Mouse (Mus musculus) spleen, adult 2 months (tissue): ENCODE results near the gene Klf2. TPM values are rescaled to one million over a fixed set of nuclear protein-coding genes. Genes with fewer than 3 reads are reported as not detected.

ENCODE experiments used
- DNase-seq, 2 experiments: peaks; one replicate each; pipeline versions ENCODE4 v3.0.0 to v3.0.0-alpha.2; 2012 to 2021; ENCODE audit warnings: low spot score in 2 of 2, low read depth in 1 of 2
- H3K27ac ChIP-seq: fragments of 200-500 bp; 2 replicates; pipeline ENCODE4 v1.5.1; 2012; ENCODE audit warnings: low read length, inconsistent platforms; ENCODE audit not compliant: insufficient read depth
- H3K27me3 ChIP-seq: fragments of 200-500 bp; 2 replicates; pipeline ENCODE4 v1.6.1; 2012; ENCODE audit warnings: mild to moderate bottlenecking, moderate library complexity, low read length, inconsistent platforms; ENCODE audit not compliant: control insufficient read depth, insufficient read depth
- H3K36me3 ChIP-seq: fragments of 200-500 bp; 2 replicates; pipeline ENCODE4 v1.6.1; 2012; ENCODE audit warnings: mild to moderate bottlenecking, low read length, inconsistent platforms; ENCODE audit not compliant: control insufficient read depth, insufficient read depth
- H3K4me1 ChIP-seq: fragments of 200-500 bp; 2 replicates; pipeline ENCODE4 v1.6.1; 2011; ENCODE audit warnings: inconsistent platforms; ENCODE audit not compliant: control insufficient read depth, insufficient read depth, insufficient read length
- H3K4me3 ChIP-seq: fragments of 200-500 bp; 2 replicates; pipeline ENCODE4 v1.5.1; 2011; ENCODE audit warnings: mild to moderate bottlenecking, inconsistent platforms; ENCODE audit not compliant: insufficient read depth, insufficient read length; ENCODE audit errors: extremely low read depth
- CTCF ChIP-seq: fragments of 200-500 bp; IDR thresholded peaks from 2 replicates; pipeline ENCODE4 v1.5.1; 2011; ENCODE audit warnings: mild to moderate bottlenecking, inconsistent platforms; ENCODE audit not compliant: insufficient read depth, insufficient read length, insufficient replicate concordance; ENCODE audit errors: extremely low read depth
- POLR2A ChIP-seq: fragments of 200-500 bp; IDR thresholded peaks from 2 replicates; pipeline ENCODE4 v1.6.1; 2011; ENCODE audit warnings: low read depth, low read length, inconsistent platforms
- WGBS: fragments of 180-500 bp; shearing (Covaris S2); methylation state at CpG from one replicate; pipeline ENCODE4 v1.1.7; 2018; 5-methylcytosine and 5-hydroxymethylcytosine counted together
- polyA plus RNA-seq: library from polyadenylated mRNA; depleted of rRNA; stranded (reverse); fragments of >200 nt; gene quantifications from 2 replicates; pipeline ENCODE4 v1.2.3, GENCODE M21; 2012

Gene Klf2
- polyA plus RNA-seq, 1 experiment = 219 TPM

DNA sequence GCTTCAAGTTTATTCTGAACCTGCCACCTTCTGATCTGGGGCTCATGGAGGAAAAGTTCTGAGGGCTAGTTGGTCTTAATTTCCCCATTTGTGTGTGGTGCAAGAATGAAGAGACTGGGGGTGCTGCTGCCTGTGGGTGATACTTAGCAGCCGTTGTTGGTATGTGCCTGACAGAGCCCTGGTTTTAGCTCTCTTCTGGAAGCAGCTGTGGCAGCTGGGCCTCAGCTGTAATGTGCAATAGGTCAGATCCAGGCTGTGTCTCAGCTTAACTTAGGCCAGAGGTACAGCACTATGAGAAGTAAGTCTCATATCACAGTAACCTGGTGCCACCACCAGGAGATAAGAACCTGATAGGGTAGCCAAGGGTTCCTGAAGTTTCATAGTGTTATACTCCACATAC, 28.7 kb downstream of the Klf2 start:
- H3K4me3 ChIP-seq = no peak overlapping the region
- WGBS = 26% methylated on average over 1 of the region's 1 CpGs
- H3K27ac ChIP-seq = peak overlapping the region; percentile 95
- no peaks in the 10 kb centered on the region for H3K36me3 ChIP-seq
- DNase-seq = no peak
- peaks cover 53% of the 10 kb centered on the region for H3K4me1 ChIP-seq
- TF ChIP-seq POLR2A (no peak), CTCF (no peak)
- no peaks in the 10 kb centered on the region for H3K27me3 ChIP-seq

DNA sequence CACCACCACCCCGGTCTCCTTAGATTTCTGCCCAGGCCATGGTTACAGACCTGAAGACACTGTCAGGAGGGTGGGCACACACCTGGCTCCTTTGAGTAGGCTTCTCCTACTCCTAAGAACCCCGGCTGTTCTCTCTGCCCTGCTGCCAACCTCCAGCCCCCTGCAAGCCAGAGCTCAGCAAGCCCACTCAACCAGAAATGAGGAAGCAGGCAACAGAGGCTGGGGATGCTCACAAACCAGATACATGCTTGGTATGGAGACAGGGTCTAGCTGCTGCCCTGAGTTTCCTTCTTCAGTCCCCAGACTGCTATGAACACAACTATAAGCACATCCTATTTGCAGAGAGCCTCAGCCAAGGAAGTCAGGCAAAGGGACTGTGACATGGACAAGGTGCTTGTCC, 29.3 kb downstream of the Klf2 start:
- Histone ChIP-seq H3K4me3 (no peak overlapping the region), H3K27me3 (no peaks in the 10 kb centered on the region), H3K27ac (peak overlapping the region; percentile 95), H3K36me3 (no peaks in the 10 kb centered on the region), H3K4me1 (peaks cover 56% of the 10 kb centered on the region)
- no peak for DNase-seq
- no peak for TF ChIP-seq POLR2A
- TF ChIP-seq CTCF = no peak
- 57% methylated on average over 2 of the region's 2 CpGs for WGBS

DNA sequence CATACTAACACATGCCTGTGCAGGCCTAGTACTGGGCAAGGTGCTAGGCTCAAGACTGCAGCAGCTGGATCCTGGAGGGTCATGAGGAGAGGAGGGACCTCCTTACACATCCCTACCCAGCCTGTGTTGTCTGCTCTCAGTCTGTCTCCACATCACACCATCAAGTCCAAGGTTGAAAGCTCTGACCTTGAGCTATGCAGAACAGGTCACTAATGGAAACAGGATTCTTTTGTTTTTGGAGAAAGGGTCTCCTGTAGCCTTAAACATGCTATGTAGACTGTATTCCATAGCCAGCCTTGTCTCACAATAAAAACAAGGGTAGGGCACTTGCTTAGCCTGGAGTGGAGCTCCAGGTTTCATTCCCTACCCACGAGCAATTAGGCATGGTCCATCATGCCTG, 30.1 kb downstream of the Klf2 start:
- 91% methylated on average over 1 of the region's 1 CpGs for WGBS
- Histone ChIP-seq H3K36me3 (no peaks in the 10 kb centered on the region), H3K27me3 (no peaks in the 10 kb centered on the region), H3K27ac (peak overlapping the region; percentile 95), H3K4me1 (peaks cover 60% of the 10 kb centered on the region), H3K4me3 (no peak overlapping the region)
- no peak for DNase-seq
- TF ChIP-seq POLR2A (no peak), CTCF (no peak)

DNA sequence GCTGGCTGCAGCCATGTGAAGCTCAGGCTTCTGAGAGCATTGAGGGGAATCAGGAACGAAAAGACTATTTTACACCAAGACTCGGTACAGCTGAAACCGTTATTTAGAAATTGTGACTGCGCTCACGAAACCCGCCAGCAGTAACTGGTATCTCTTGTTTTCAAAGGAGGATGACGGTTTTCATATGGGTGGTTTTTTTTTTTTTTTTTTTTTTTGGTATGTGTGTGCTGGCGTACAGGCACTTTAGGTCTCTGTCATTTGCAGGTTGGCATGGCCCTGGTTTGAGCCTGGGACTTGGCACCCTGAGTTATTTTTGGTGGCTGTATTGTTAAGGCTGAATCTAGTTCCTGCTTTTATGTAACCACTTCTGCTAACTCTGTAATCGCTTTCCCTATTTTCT, 31.0 kb downstream of the Klf2 start:
- DNase-seq = peak in 1 of 2 experiments; percentile 49
- TF ChIP-seq CTCF = no peak
- no peak for TF ChIP-seq POLR2A
- H3K4me1 ChIP-seq = peaks cover 60% of the 10 kb centered on the region
- H3K4me3 ChIP-seq = no peak overlapping the region
- no peaks in the 10 kb centered on the region for H3K27me3 ChIP-seq
- H3K27ac ChIP-seq = peak overlapping the region; percentile 95
- 13% methylated on average over 9 of the region's 9 CpGs for WGBS
- H3K36me3 ChIP-seq = no peaks in the 10 kb centered on the region

DNA sequence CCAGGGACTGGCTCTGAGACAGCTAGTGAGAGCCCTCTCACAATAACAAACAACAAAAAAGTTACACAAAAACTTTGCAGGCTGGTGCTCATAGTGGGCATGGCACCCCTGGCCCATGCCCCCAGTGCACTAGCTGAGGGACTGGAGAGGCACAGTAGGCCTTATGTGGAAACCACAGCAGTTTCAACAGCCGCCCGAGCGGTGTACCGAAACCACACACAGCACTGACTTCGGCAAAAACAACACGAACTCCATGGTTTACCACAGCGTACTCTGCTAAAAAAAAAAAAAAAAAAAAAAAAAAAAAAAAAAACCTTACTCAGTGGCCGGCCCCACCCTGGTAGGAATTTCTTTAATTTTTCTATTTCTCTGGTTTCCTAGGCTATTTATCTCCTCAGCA, 31.9 kb downstream of the Klf2 start:
- peak; percentile 79 to 84 for DNase-seq
- no peaks in the 10 kb centered on the region for H3K27me3 ChIP-seq
- peak overlapping the region; percentile 96 for H3K27ac ChIP-seq
- TF ChIP-seq CTCF (no peak), POLR2A (peak; percentile 56)
- H3K4me3 ChIP-seq = peak overlapping the region; percentile 16; the same call in 1 of the 2 replicates
- 2% methylated on average over 8 of the region's 8 CpGs for WGBS
- peaks cover 63% of the 10 kb centered on the region for H3K4me1 ChIP-seq
- H3K36me3 ChIP-seq = no peaks in the 10 kb centered on the region

DNA sequence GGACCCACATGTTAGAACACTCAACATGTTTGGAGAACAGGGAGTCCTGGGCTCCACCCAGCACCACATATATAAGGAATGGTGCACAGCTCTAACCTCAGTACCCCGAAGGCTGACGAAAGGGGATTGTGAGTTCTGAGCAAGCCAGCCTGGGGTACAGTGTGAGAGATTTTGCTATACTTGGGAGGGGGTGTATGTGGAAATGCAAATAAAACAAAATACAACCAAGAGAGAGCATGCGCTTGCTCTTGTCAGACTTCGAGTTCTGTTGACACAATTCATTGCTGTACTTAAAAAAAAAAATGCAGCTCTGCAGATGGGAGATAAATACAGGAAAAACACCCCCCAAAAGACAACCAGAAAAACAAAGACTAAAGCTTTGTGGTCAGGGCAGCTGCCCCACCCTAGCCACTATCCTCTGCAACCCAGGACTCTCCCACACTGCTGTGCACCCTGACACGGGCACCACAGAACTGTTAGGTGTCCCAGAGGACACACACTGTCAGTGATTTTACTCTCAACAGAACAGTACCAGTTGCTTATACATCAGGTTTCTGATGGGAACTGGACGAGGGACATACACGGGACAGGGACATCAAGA, 32.7 kb downstream of the Klf2 start:
- WGBS = 30% methylated on average over 7 of the region's 7 CpGs
- DNase-seq = peak in 1 of 2 experiments; percentile 55
- Histone ChIP-seq H3K27me3 (no peaks in the 10 kb centered on the region), H3K4me1 (peaks cover 70% of the 10 kb centered on the region), H3K4me3 (no peak overlapping the region), H3K27ac (peak overlapping the region; percentile 96), H3K36me3 (no peaks in the 10 kb centered on the region)
- no peak for TF ChIP-seq CTCF
- peak; percentile 32; the same call in 1 of the 2 replicates for TF ChIP-seq POLR2A

DNA sequence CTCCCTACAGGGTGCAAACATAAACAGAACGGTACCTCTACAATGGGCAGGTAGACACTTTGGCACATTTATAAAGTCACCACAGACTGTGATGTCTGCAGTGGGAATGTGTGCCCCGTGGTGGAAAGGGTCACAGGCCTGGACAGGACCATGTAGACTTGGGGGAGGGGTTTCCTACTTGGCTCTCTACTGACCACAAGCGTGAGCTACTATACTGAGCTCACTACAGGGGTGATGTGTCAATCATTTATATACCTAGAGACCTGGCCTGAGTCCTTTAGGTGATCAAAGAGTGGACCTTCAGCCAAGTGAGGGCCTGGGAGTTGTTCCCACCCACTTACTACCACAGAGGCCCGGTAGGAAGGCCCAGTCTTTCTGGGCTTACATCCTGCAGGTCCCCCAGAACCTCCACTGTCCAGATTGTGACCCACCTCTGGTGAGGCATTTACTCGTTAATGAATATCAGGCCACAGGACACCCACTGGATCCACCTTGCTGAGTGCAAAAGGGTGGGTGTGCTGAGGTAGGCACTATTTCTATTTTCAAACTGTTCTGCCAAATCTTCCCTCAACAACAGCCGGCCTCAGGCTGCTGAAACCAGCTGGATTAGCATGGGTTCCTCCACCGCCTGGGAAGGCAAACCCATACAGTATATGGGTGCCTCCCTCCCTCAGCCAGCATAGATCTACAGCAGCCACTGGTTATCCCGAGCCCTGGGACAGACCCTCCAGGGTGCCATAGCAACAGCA, 34.3 kb downstream of the Klf2 start:
- H3K4me1 ChIP-seq = peaks cover 74% of the 10 kb centered on the region
- no peak for DNase-seq
- no peak overlapping the region for H3K4me3 ChIP-seq
- H3K36me3 ChIP-seq = no peaks in the 10 kb centered on the region
- WGBS = 64% methylated on average over 8 of the region's 8 CpGs
- H3K27me3 ChIP-seq = no peaks in the 10 kb centered on the region
- TF ChIP-seq POLR2A (no peak), CTCF (no peak)
- peak overlapping the region; percentile 96 for H3K27ac ChIP-seq
